Mouse (Mus musculus) B cell, adult 2 months (primary cell): ENCODE data around the gene Isoc2b.
"Not testable (repeated sequence)": the region's sequence is repeated elsewhere in the genome, so short reads cannot be mapped to it uniquely, and the experiment has no call there.

Source experiments
- DNase-seq, 2 experiments: peaks; one replicate each; pipeline ENCODE4 v3.0.0; 2022

The Isoc2b gene

GRCm38 (mm10) chr7:4865579-4866493 lies 4.2 kb downstream of the Isoc2b start:
- peak; percentile 89 to 93 for DNase-seq

- DNase-seq: peak; percentile 50 to 53
Observed at GRCm38 (mm10) chr7:4865090-4865489, 5.0 kb downstream of the Isoc2b start.

GRCm38 (mm10) chr7:4864130-4864845 lies 5.8 kb downstream of the Isoc2b start:
- DNase-seq: no peak

GRCm38 (mm10) chr7:4863541-4864080 lies 6.4 kb downstream of the Isoc2b start:
- no peak for DNase-seq

GRCm38 (mm10) chr7:4863041-4863440 lies 7.0 kb downstream of the Isoc2b start:
- DNase-seq: no peak

- DNase-seq: not testable (repeated sequence)
Observed at GRCm38 (mm10) chr7:4860926-4861325, 9.1 kb downstream of the Isoc2b start.

GRCm38 (mm10) chr7:4859418-4859978 lies 10.6 kb downstream of the Isoc2b start:
- no peak for DNase-seq

GRCm38 (mm10) chr7:4857321-4857720 lies 12.7 kb downstream of the Isoc2b start:
- no peak for DNase-seq

GRCm38 (mm10) chr7:4856508-4856907 lies 13.6 kb downstream of the Isoc2b start:
- no peak for DNase-seq

- DNase-seq: no peak
Observed at GRCm38 (mm10) chr7:4853613-4854012, 16.4 kb downstream of the Isoc2b start.

GRCm38 (mm10) chr7:4851315-4851688 lies 18.8 kb downstream of the Isoc2b start:
- no peak for DNase-seq

- no peak for DNase-seq
Observed at GRCm38 (mm10) chr7:4850621-4851314, 19.3 kb downstream of the Isoc2b start.

- DNase-seq: no peak
Observed at GRCm38 (mm10) chr7:4849372-4849771, 20.7 kb downstream of the Isoc2b start.

- no peak for DNase-seq
Observed at GRCm38 (mm10) chr7:4844917-4845309, 25.1 kb downstream of the Isoc2b start.

- DNase-seq: no peak
Observed at GRCm38 (mm10) chr7:4844245-4844916, 25.7 kb downstream of the Isoc2b start, which contains the start of gene Shisa7. Gene Shisa7 (minus strand): TSS chr7:4844696.

- DNase-seq: no peak
Observed at GRCm38 (mm10) chr7:4843604-4844244, 26.3 kb downstream of the Isoc2b start.

GRCm38 (mm10) chr7:4842634-4843131 lies 27.4 kb downstream of the Isoc2b start:
- DNase-seq: no peak

GRCm38 (mm10) chr7:4842077-4842476 lies 28.0 kb downstream of the Isoc2b start:
- no peak for DNase-seq

GRCm38 (mm10) chr7:4837639-4838038 lies 32.4 kb downstream of the Isoc2b start:
- no peak for DNase-seq

- peak; percentile 76 to 79 for DNase-seq
Observed at GRCm38 (mm10) chr7:4836351-4836792, 33.7 kb downstream of the Isoc2b start.

- peak; percentile 34 to 35 for DNase-seq
Observed at GRCm38 (mm10) chr7:4835631-4836327, 34.3 kb downstream of the Isoc2b start.
